Mouse (Mus musculus): ENCODE results near the gene Melk. TPM values are rescaled to one million over a fixed set of nuclear protein-coding genes. Genes with fewer than 3 reads are reported as not detected.

Gene Melk
- polyA plus RNA-seq, 1 experiment from 2014 or later = 48.5 TPM

Other genes starting within 250 kb of the Melk start
- 26.4 and 26.6 TPM in 2 replicates for gene Gne, start 216.7 kb upstream of the Melk start, polyA plus RNA-seq (2015; fragmentation: Nextera tagmentation; extraction: Ambion mirVana)
- 20.2 and 23.7 TPM in 2 replicates for gene Rnf38, start 67.1 kb upstream of the Melk start, polyA plus RNA-seq (2015; fragmentation: Nextera tagmentation; extraction: Ambion mirVana)